Mouse (Mus musculus) G1E-ER4 (cell line): ENCODE results near the gene Msi1. TPM values are rescaled to one million over a fixed set of nuclear protein-coding genes. Genes with fewer than 3 reads are reported as not detected.

ENCODE experiments used
- GATA1 ChIP-seq: IDR thresholded peaks from one replicate; pipeline ENCODE4 v1.8.0; 2012; ENCODE audit warnings: low read length, inconsistent platforms
- polyA plus RNA-seq: library from polyadenylated mRNA; stranded (reverse); fragments of >175 nt; gene quantifications from 2 replicates; pipeline ENCODE4 v1.2.3, GENCODE M21; 2012

The Msi1 gene
- polyA plus RNA-seq, 1 experiment: 2.4 TPM

GRCm38 (mm10) chr5:115430187-115430960 lies 975 bp downstream of the Msi1 start:
- TF ChIP-seq GATA1: no peak

DNA sequence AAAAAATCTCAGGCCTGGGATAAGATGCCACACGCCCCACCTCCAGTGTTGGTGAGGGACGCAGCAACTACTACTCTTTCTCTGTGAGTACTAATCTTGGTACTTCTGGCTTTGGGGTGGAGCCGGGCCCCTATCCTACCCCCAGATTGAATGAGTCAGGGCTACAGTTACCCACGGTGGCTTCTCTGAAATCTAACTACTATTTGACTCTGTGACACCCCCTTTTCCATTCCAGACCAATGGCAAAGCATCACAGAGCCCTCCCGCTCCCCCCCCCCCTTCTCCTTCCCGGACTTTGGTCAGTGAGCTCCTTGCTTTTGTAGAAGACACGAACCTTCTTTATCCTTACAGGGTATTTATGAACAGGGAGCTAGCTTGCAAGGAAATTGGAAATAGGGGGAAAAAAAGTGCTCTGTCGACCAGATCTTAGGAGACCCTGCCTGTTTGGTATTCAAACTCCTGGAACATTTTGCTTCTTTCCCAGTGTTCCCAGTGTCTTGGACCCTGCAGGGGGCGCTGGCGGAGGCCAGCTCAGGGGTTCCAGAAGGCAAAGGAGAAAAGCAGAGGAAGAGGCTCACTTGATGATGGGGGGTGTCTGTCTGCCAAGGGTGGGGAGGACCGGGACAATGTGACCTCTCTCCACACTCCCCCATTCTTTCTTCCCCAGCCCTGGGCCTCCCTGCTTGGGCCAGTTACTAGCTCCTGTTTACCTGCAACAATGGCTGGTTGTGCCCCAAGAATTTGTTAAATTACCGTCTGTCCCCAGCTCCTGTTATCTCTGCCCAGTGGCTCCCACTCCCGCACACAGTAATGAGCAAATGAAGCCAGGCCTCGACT lies 1.9 kb downstream of the Msi1 start:
- no peak for TF ChIP-seq GATA1

- TF ChIP-seq GATA1: no peak
Observed at GRCm38 (mm10) chr5:115431898-115432259, 2.5 kb downstream of the Msi1 start.

GRCm38 (mm10) chr5:115432395-115432794 lies 3.0 kb downstream of the Msi1 start:
- no peak for TF ChIP-seq GATA1

- TF ChIP-seq GATA1: no peak
Observed at GRCm38 (mm10) chr5:115433191-115433590, 3.8 kb downstream of the Msi1 start.

- TF ChIP-seq GATA1: no peak
Observed at GRCm38 (mm10) chr5:115434280-115434852, 5.0 kb downstream of the Msi1 start.

- TF ChIP-seq GATA1: no peak
Observed at GRCm38 (mm10) chr5:115434853-115435754, 5.7 kb downstream of the Msi1 start.

DNA sequence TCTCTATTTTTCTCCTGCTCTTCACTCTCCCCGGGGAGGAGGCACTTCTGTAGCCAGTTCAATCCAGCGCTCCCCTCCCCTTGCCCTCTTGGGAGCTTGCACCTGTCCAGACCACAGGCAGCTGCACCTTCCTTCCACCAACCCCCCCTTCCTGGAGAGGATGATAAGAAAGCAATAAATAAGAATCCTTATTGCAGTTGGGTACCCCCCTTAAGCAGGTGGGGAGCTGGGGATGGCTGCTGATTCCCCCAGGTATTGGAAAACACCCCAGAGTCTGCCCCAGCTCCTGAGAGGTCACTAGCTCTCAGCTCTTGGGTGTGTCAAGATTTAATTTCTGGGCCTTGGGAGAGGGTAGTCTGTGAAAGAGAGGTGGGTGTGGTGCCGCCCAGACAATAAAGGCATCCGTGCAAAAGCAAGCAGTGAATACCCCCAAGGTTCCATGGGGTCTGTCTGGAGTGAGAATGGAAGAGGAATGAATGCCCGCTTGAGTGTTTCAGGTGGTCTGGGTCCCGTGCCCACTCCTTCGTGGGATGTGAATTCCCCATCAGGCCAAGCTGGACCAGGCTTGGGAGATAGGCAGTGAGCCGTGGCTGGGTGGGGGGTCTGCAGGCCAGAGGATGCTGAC lies 6.5 kb downstream of the Msi1 start:
- TF ChIP-seq GATA1: no peak

DNA sequence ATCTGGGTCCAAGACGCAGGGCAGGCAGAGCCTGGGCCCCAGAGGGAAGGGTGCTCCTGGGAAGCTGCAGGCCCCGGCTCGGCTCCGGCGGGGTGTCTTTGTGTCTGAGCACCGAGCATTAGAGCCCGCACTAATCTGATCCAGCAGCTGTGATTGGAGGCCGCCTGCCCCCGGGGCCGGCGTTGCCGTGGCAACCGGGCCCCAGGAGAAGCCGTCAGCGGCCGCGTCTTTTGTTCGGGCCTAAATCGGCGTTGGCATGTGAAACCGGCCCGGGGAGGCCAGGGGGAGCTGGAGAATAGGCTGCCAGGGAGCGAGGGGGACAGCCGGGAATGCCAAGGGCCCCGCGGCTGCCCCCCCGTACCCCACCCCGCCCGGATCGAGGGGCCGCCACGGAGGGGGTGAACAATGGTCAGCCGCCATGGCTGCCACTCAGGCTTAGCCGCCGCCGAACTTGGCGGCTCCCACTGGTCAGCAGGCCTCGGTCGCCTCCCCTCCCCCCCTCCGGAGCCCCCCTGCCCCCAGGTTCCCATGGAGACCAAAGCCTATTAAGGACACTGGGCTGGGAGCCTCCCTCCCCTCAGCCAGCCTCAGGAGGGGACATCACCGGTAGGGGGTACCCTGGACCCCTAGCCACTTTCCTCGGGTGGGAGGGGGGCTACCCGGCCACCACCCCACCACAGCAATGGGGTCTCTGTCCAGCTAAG lies 7.2 kb downstream of the Msi1 start:
- no peak for TF ChIP-seq GATA1

DNA sequence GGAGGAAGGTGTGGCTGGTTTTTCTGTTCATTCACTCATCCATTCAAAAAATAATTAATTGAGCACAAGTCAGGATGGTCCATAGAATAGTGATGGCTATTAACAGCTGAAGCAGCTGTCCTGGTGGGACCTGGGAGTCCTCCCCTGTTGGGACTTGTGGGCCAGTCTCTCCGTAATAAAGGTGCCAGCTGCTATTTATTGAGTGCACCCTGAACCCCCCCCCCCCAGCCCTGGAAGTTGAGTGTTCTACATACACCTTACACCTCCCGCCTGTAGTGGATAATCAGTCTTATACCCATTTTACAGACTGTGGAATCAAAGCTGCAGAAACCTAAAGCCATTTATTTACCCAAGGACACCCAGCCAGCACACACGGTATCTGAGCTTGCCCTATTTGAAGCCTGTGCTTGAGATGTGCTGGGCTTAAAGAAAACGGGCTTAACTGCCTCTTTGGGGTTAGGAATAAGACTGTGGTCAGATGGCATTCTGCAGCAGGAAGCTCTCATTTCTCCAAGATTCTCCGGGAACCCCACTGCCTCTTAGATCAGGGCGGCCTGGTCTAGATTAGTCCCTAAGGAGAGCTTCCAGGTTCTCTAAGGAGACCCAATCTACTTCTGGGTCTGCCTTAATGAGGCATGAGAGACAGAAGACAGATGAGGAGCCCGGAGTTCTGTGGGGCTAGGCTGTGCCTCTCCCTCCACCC lies 8.0 kb downstream of the Msi1 start:
- TF ChIP-seq GATA1: no peak

- no peak for TF ChIP-seq GATA1
Observed at GRCm38 (mm10) chr5:115437945-115438315, 8.5 kb downstream of the Msi1 start.

DNA sequence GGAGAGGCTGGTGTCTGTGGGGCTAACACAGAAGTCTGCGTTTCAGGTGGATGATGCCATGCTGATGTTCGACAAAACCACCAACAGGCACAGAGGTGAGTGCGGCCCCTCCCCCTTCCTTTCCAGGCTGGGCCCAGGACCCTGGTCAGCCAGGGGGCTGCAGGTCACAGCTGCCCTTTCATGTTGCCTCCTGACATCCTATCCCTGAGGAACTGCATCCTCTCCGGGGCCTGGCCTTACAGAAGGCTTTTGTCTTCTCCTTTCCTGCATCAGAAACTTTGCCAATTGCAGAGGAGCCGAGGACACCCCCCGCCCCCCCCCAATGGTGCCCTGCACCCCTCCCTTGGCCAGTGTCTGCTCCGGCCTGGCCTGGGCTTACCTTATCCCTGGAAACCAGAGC lies 9.3 kb downstream of the Msi1 start:
- no peak for TF ChIP-seq GATA1

DNA sequence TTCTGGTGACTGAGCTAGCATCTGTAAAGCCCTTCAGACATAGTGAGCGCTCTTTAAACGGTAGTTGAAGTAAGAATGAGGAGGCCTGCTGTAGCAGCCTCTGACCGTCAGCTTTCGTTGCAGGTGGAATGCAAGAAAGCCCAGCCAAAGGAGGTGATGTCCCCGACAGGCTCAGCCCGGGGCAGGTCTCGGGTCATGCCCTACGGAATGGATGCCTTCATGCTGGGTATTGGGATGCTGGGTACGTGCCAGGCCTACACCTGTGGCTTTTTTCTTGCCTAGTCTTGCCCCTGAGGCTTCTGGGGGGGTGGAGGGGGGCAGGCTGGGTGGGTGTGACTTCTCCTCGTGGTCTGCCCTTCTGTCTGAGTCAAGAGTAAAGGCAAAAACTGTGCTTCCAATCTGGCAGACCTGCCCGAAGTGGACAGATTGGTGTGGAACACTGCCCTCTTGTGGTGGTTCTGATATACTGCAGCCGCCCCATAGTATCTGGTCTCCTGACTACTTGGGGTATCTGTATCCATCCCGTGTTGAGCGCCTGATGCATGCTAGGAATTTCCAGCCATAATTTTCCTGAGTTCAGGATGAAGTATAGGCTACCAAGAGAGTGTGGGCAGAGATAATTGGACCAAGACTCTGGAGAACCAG lies 11.9 kb downstream of the Msi1 start:
- TF ChIP-seq GATA1: no peak

DNA sequence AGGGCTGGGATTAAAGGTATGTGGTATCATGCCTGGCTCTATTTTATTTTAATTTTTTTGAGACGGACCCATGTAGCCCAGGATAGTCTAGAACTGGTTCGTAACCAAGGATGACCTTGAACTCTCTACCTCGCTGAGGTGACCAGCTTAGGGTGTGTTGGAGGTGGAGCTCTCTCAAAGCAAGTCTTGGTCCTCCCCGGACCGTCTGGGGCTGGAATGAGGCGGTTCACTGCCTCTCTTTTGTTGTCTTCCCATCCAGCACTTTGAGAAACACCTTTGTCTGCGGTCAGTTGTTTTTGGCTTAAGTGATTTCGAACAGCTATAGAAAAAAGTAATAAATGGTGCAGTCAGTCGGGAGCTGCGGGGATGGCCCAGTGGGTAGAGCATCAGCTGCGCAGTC lies 14.7 kb downstream of the Msi1 start:
- no peak for TF ChIP-seq GATA1
